Mouse (Mus musculus) left cerebral cortex, postnatal 10 days (tissue): ENCODE measurements around the gene Tnks2. TPM values are rescaled to one million over a fixed set of nuclear protein-coding genes. Genes with fewer than 3 reads are reported as not detected.
A peak's percentile ranks its signal among the peaks of the same experiment; 100 is the strongest.

Experiments used
- DNase-seq, 2 experiments: peaks; one replicate each; pipeline ENCODE4 v3.0.0; 2021 to 2022; ENCODE audit warnings: low spot score in 2 of 2, mixed read lengths in 1 of 2; ENCODE audit errors: extremely low spot score in 1 of 2
- intact Hi-C: fragments of 180-260 bp; cut with DNase I; formaldehyde crosslinking; loops from one replicate; pipeline ENCODE4 v1.15.1; 2025
- total RNA-seq, 2 experiments: library from RNA; stranded (reverse); gene quantifications; 2 replicates each; pipeline ENCODE4 v1.2.3; 2021

Gene Tnks2
- total RNA-seq, 2 experiments from 2014 or later, result 152 to 157 TPM

GRCm38 (mm10) chr19:36922015-36922414 lies 88.0 kb downstream of the Tnks2 start:
- intact Hi-C loops, result loop anchor here (5.0 kb wide), 1 partner anchor 35 kb away; no protein-coding TSS in a partner anchor
- DNase-seq, result no peak

- DNase-seq, result no peak
- intact Hi-C loops, result loop anchor here (5.0 kb wide), 1 partner anchor 36 kb away; no protein-coding TSS in a partner anchor
Observed at GRCm38 (mm10) chr19:36922936-36923335, 88.9 kb downstream of the Tnks2 start.

- intact Hi-C loops, result loop anchor here (5.0 kb wide), 1 partner anchor 341 kb away; no protein-coding TSS in a partner anchor
- peak; percentile 69 to 93 for DNase-seq
Observed at GRCm38 (mm10) chr19:36925671-36926552, 91.9 kb downstream of the Tnks2 start, which contains the start of gene Btaf1. Gene Btaf1, plus strand, starts transcription at chr19:36926079.

- intact Hi-C loops, result loop anchor here (5.0 kb wide), 1 partner anchor 341 kb away; no protein-coding TSS in a partner anchor
- DNase-seq, result no peak
Observed at GRCm38 (mm10) chr19:36926553-36927236, 92.7 kb downstream of the Tnks2 start.

- no peak for DNase-seq
- intact Hi-C loops, result loop anchor here (5.0 kb wide), 1 partner anchor 339 kb away; no protein-coding TSS in a partner anchor
Observed at GRCm38 (mm10) chr19:36927800-36928361, 93.8 kb downstream of the Tnks2 start.

GRCm38 (mm10) chr19:36929816-36930215 lies 95.8 kb downstream of the Tnks2 start:
- intact Hi-C loops, result loop anchor here (5.0 kb wide), 1 partner anchor 337 kb away; no protein-coding TSS in a partner anchor
- DNase-seq, result no peak

- DNase-seq, result no peak
- intact Hi-C loops, result no loop called here
Observed at GRCm38 (mm10) chr19:36932097-36932496, 98.1 kb downstream of the Tnks2 start.

- intact Hi-C loops, result no loop called here
Observed at GRCm38 (mm10) chr19:36932613-36933012, 98.6 kb downstream of the Tnks2 start.

GRCm38 (mm10) chr19:36936285-36936684 lies 102.3 kb downstream of the Tnks2 start:
- DNase-seq, result no peak
- intact Hi-C loops, result no loop called here

More at GRCm38 (mm10) chr19:36932613-36933012, 98.6 kb downstream of the Tnks2 start:
- DNase-seq, result no peak

GRCm38 (mm10) chr19:36938008-36938407 lies 104.0 kb downstream of the Tnks2 start:
- intact Hi-C loops, result no loop called here
- DNase-seq, result no peak

- intact Hi-C loops, result no loop called here
- DNase-seq, result no peak
Observed at GRCm38 (mm10) chr19:36940064-36940463, 106.0 kb downstream of the Tnks2 start.

Other genes starting within 250 kb of the Tnks2 start
- 10 to 100 TPM; 24.2 to 29.0 TPM for gene Ppp1r3c, start 97.6 kb upstream of the Tnks2 start, total RNA-seq
- gene Fgfbp3, start 85.4 kb downstream of the Tnks2 start, total RNA-seq, result 10 to 100 TPM; 10.2 to 10.6 TPM
- 10 to 100 TPM; 21.6 to 25.0 TPM for gene Btaf1, start 91.8 kb downstream of the Tnks2 start, total RNA-seq